Mouse (Mus musculus): ENCODE results near the gene Mnt. TPM values are rescaled to one million over a fixed set of nuclear protein-coding genes. Genes with fewer than 3 reads are reported as not detected.
A peak's percentile ranks its signal among the peaks of the same experiment; 100 is the strongest.
"Not testable (repeated sequence)": the region's sequence is repeated elsewhere in the genome, so short reads cannot be mapped to it uniquely, and the experiment has no call there.

The Mnt gene
- 10 to 100 TPM; 18.3 to 28.9 TPM for total RNA-seq (2021)
- long read RNA-seq, experiment 1, full-length matches to known transcripts: 3 of 11 reads
- long read RNA-seq, experiment 1, partial matches to known transcripts: 7 of 11 reads
- long read RNA-seq, experiment 1, other reads (novel, unspliced or antisense): 1 of 11 reads
- long read RNA-seq, experiment 2, partial matches to known transcripts: 29 of 29 reads
- long read RNA-seq, experiment 2, other reads (novel, unspliced or antisense): 0 of 29 reads

GRCm38 (mm10) chr11:74830256-74831161 lies at the start of gene Mnt:
TSS of gene Mnt (plus strand) at chr11:74830920.
- DNase-seq (ENCODE audit: low spot score in 2 of 2): peak; percentile 92 to 95

- DNase-seq (ENCODE audit: low spot score in 2 of 2): no peak
These were observed 37.8 kb upstream of the Mnt start for GRCm38 (mm10) chr11:74792874-74793273.

- no peak for DNase-seq (ENCODE audit: low spot score in 2 of 2)
These were observed 30.1 kb upstream of the Mnt start for GRCm38 (mm10) chr11:74800658-74801057.

GRCm38 (mm10) chr11:74804081-74804627 lies 26.6 kb upstream of the Mnt start:
- no peak for DNase-seq (ENCODE audit: low spot score in 2 of 2)

GRCm38 (mm10) chr11:74807246-74807882 lies 23.4 kb upstream of the Mnt start:
- DNase-seq (ENCODE audit: low spot score in 2 of 2): no peak

- no peak for DNase-seq (ENCODE audit: low spot score in 2 of 2)
These were observed 22.4 kb upstream of the Mnt start for GRCm38 (mm10) chr11:74808251-74808853.

- no peak for DNase-seq (ENCODE audit: low spot score in 2 of 2)
These were observed 20.6 kb upstream of the Mnt start for GRCm38 (mm10) chr11:74810134-74810533.

GRCm38 (mm10) chr11:74811027-74811426 lies 19.7 kb upstream of the Mnt start:
- not testable (repeated sequence) for DNase-seq (ENCODE audit: low spot score in 2 of 2)

- no peak for DNase-seq (ENCODE audit: low spot score in 2 of 2)
These were observed 19.2 kb upstream of the Mnt start for GRCm38 (mm10) chr11:74811538-74811937.

GRCm38 (mm10) chr11:74815795-74816194 lies 14.9 kb upstream of the Mnt start:
- DNase-seq (ENCODE audit: low spot score in 2 of 2): no peak

GRCm38 (mm10) chr11:74820921-74821320 lies 9.8 kb upstream of the Mnt start:
- no peak for DNase-seq (ENCODE audit: low spot score in 2 of 2)

- DNase-seq (ENCODE audit: low spot score in 2 of 2): no peak
These were observed 9.3 kb upstream of the Mnt start for GRCm38 (mm10) chr11:74821463-74821862.

GRCm38 (mm10) chr11:74822746-74823440 lies 7.8 kb upstream of the Mnt start:
- DNase-seq (ENCODE audit: low spot score in 2 of 2): no peak

GRCm38 (mm10) chr11:74826151-74826550 lies 4.6 kb upstream of the Mnt start:
- DNase-seq (ENCODE audit: low spot score in 2 of 2): no peak

GRCm38 (mm10) chr11:74826702-74827101 lies 4.0 kb upstream of the Mnt start:
- no peak for DNase-seq (ENCODE audit: low spot score in 2 of 2)

GRCm38 (mm10) chr11:74827791-74828403 lies 2.8 kb upstream of the Mnt start:
- no peak for DNase-seq (ENCODE audit: low spot score in 2 of 2)

- no peak for DNase-seq (ENCODE audit: low spot score in 2 of 2)
These were observed 2.3 kb upstream of the Mnt start for GRCm38 (mm10) chr11:74828404-74828931.

- DNase-seq (ENCODE audit: low spot score in 2 of 2): no peak
These were observed 1.7 kb upstream of the Mnt start for GRCm38 (mm10) chr11:74828965-74829550.

- peak; percentile 79 to 81 for DNase-seq (ENCODE audit: low spot score in 2 of 2)
These were observed 908 bp upstream of the Mnt start for GRCm38 (mm10) chr11:74829812-74830211.

Measured in adrenal gland, adult 18-20 months (tissue).